Mouse (Mus musculus): ENCODE data around the gene Psmb9.

DNA sequence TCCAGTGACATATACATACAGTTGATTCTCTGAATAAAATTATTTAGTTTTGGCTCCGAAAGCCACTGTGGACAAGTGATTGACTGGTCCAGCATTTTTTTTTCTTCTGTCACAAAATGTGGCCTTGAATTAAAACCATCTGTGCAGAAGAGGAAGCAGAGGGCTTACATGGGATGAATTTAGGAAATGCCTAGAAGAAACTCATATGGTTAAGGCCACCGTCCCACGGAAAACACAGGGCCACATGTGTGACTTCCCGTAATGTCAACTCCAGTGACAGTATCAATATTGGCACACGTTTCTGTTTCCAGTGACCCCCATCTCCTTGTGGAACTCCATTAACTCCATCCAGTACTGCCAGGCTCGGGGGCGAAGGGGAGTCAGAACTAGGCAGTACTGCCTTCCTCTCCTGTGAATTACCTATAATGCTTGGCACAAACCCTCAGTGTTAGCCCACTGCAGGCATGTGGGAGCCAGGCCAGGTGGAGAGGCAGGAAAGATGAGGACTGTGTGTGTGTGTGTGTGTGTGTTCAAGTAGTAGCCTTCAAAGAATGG is 45.0 kb downstream of the Psmb9 start:
- TF ChIP-seq CTCF (IDR thresholded peaks at IDR 0.05; ENCODE audit: low read depth) (no peak), EP300 (IDR thresholded peaks at IDR 0.05; ENCODE audit: low read depth) (no peak)
